Mouse (Mus musculus) olfactory bulb, adult 2 months (tissue): ENCODE measurements around the gene Mbnl3.

Experiments
- CTCF ChIP-seq: fragments of 200-500 bp; IDR thresholded peaks from 2 replicates; pipeline ENCODE4 v1.5.1; 2012; ENCODE audit warnings: low read depth, mild to moderate bottlenecking, low read length, moderate library complexity; ENCODE audit not compliant: insufficient read depth
- POLR2A ChIP-seq: fragments of 200-500 bp; IDR thresholded peaks from 2 replicates; pipeline ENCODE4 v1.6.1; 2012; ENCODE audit warnings: mild to moderate bottlenecking, low read depth, low read length, moderate library complexity; ENCODE audit not compliant: insufficient read depth

DNA sequence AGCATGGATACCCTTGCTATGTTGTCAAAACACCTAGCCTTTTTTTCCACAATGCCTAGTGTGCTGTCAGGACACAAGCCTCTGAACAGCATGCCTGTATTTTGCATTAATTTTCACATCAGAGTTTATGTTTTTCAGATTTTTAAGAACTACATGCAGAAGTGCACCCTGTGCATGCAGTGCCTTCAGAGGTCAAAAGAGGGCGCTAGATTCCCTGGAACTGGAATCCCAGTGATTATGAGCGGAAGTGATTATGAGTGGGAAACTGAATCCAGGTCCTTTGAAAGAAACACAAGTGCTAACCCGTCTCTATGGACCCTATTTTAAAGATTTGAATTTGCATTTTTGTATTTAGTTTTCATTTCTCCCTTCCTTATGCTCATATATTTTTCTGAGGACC, 129.6 kb downstream of the Mbnl3 start:
- TF ChIP-seq CTCF (no peak), POLR2A (no peak)
